Comparison of ENCODE assay signal across 8 mouse cellular contexts in genomic region chr1:132140171-132140570, GRCm38 (mm10). TPM values are rescaled to one million over a fixed set of nuclear protein-coding genes. Genes with fewer than 3 reads are reported as not detected.
A peak's percentile ranks its signal among the peaks of the same experiment; 100 is the strongest.
DNase-seq lines count a peak whose midpoint lies in the region; ATAC-seq and TF ChIP-seq lines count a peak whose summit lies in the region.

No protein-coding gene starts in this region.

- no peak overlapping the region for H3K4me2 ChIP-seq in midbrain, embryonic 13.5 days (replicated peaks)
- H3K4me2 ChIP-seq in limb, embryonic 14.5 days (replicated peaks; ENCODE audit: low read depth, low read length, severe bottlenecking): peak overlapping the region; percentile 98

- no peak for ATAC-seq in midbrain, embryonic 13.5 days
- ATAC-seq in limb, embryonic 14.5 days (ENCODE audit: low FRiP score, low read depth): no peak

- peaks cover 63% of the 10 kb centered on the region for H3K27me3 ChIP-seq in midbrain, embryonic 10.5 days (ENCODE audit: low read depth, poor library complexity, severe bottlenecking)
- peaks cover 42% of the 10 kb centered on the region for H3K27me3 ChIP-seq in midbrain, embryonic 13.5 days
- H3K27me3 ChIP-seq in limb, embryonic 14.5 days (ENCODE audit: control insufficient read depth, insufficient read depth, low read length): no peaks in the 10 kb centered on the region
- H3K27me3 ChIP-seq in splenic B cell, adult 2 months (ENCODE audit: control insufficient read depth, insufficient read depth, low read length, poor library complexity, severe bottlenecking): peaks cover 2% of the 10 kb centered on the region; the same call in 1 of the 2 replicates

- H3K36me3 ChIP-seq in midbrain, embryonic 10.5 days: no peaks in the 10 kb centered on the region
- no peaks in the 10 kb centered on the region for H3K36me3 ChIP-seq in midbrain, embryonic 13.5 days
- no peaks in the 10 kb centered on the region for H3K36me3 ChIP-seq in limb, embryonic 14.5 days (ENCODE audit: control insufficient read depth, insufficient read depth, low read length)
- no peaks in the 10 kb centered on the region for H3K36me3 ChIP-seq in splenic B cell, adult 2 months (ENCODE audit: control insufficient read depth, insufficient read depth, low read length, poor library complexity, severe bottlenecking)

- no peaks in the 10 kb centered on the region for H3K9me3 ChIP-seq in midbrain, embryonic 10.5 days (replicated peaks)
- H3K9me3 ChIP-seq in midbrain, embryonic 13.5 days: no peaks in the 10 kb centered on the region
- no peaks in the 10 kb centered on the region for H3K9me3 ChIP-seq in limb, embryonic 14.5 days (ENCODE audit: control insufficient read depth, low read length)

- peak; percentile 55 to 59 for DNase-seq in adrenal gland, adult 18-20 months (ENCODE audit: low spot score in 2 of 2)
- DNase-seq in adrenal gland, postnatal 4 days (ENCODE audit: low spot score in 2 of 2): no peak
- DNase-seq in midbrain, embryonic 10.5 days (ENCODE audit: low spot score): peak; percentile 53
- DNase-seq in embryo, embryonic 9.5 days (ENCODE audit: extremely low spot score): peak; percentile 54
- no peak for DNase-seq in limb, embryonic 14.5 days (ENCODE audit: low spot score)
- DNase-seq in splenic B cell, adult 2 months (ENCODE audit: low read depth, low spot score): peak; percentile 64
- no peak for DNase-seq in layer of hippocampus, adult 9-11 months

- H3K27ac ChIP-seq in midbrain, embryonic 10.5 days (replicated peaks): no peak overlapping the region
- H3K27ac ChIP-seq in midbrain, embryonic 13.5 days: no peak overlapping the region
- no peak overlapping the region for H3K27ac ChIP-seq in limb, embryonic 14.5 days (replicated peaks; ENCODE audit: low read depth, low read length)

- no peak overlapping the region for H3K4me3 ChIP-seq in midbrain, embryonic 10.5 days
- H3K4me3 ChIP-seq in midbrain, embryonic 13.5 days (replicated peaks): no peak overlapping the region
- H3K4me3 ChIP-seq in limb, embryonic 14.5 days (replicated peaks; ENCODE audit: low read length): no peak overlapping the region

- TF ChIP-seq POLR2A in limb, embryonic 14.5 days (IDR thresholded peaks at IDR 0.05; ENCODE audit: borderline replicate concordance, extremely low read depth, insufficient read depth, insufficient read length): no peak

- 58% methylated on average over 10 of the region's 10 CpGs for WGBS in midbrain, embryonic 10.5 days
- 68% methylated on average over 10 of the region's 10 CpGs for WGBS in midbrain, embryonic 13.5 days
- 53% methylated on average over 10 of the region's 10 CpGs for WGBS in limb, embryonic 14.5 days

- H3K9ac ChIP-seq in midbrain, embryonic 13.5 days (replicated peaks): no peak overlapping the region
- no peak overlapping the region for H3K9ac ChIP-seq in limb, embryonic 14.5 days (ENCODE audit: low read depth, low read length, severe bottlenecking)

- peaks cover 59% of the 10 kb centered on the region for H3K4me1 ChIP-seq in midbrain, embryonic 10.5 days
- H3K4me1 ChIP-seq in midbrain, embryonic 13.5 days (replicated peaks): peaks cover 32% of the 10 kb centered on the region
- H3K4me1 ChIP-seq in limb, embryonic 14.5 days (ENCODE audit: control insufficient read depth, insufficient read depth, low read length): peaks cover 6% of the 10 kb centered on the region

RNA-seq across cellular contexts. Expression of gene Cdk18, which starts 0.7 kb away (rescaled TPM):
- total RNA-seq in adrenal gland, adult 18-20 months (2021): 10 to 100 TPM; 16.1 to 16.3 TPM
- 10 to 100 TPM; 24.8 to 25.1 TPM for total RNA-seq in adrenal gland, postnatal 4 days (2021)
- 0.68 and 0.72 TPM in 2 replicates for polyA plus RNA-seq in midbrain, embryonic 10.5 days (2016; fragmentation: Nextera tagmentation; extraction: Ambion mirVana)
- polyA plus RNA-seq in midbrain, embryonic 13.5 days (2015; fragmentation: Nextera tagmentation; extraction: Ambion mirVana): 0.32 and 0.41 TPM in 2 replicates
- polyA plus RNA-seq in limb, embryonic 14.5 days (2012; rRNA removed): 8.5 and 9.2 TPM in 2 replicates
- polyA plus RNA-seq in limb, embryonic 14.5 days (2014; fragmentation: Nextera tagmentation; extraction: Ambion mirVana): 2.5 and 3.7 TPM in 2 replicates

RNA-seq across cellular contexts. Expression of gene Lemd1, which starts 51.1 kb away (rescaled TPM):
- total RNA-seq in adrenal gland, adult 18-20 months (2021): under 1 TPM in 1 of 2 experiments, not detected in 1; 0.43 TPM
- under 1 TPM; 0.17 to 0.67 TPM for total RNA-seq in adrenal gland, postnatal 4 days (2021)
- 6.2 and 8.4 TPM in 2 replicates for polyA plus RNA-seq in midbrain, embryonic 10.5 days (2016; fragmentation: Nextera tagmentation; extraction: Ambion mirVana)
- 19.5 and 22.5 TPM in 2 replicates for polyA plus RNA-seq in midbrain, embryonic 13.5 days (2015; fragmentation: Nextera tagmentation; extraction: Ambion mirVana)
- polyA plus RNA-seq in limb, embryonic 14.5 days (2012; rRNA removed): 0.94 and 1.3 TPM in 2 replicates
- 0.72 and 0.91 TPM in 2 replicates for polyA plus RNA-seq in limb, embryonic 14.5 days (2014; fragmentation: Nextera tagmentation; extraction: Ambion mirVana)

RNA-seq across cellular contexts. Expression of gene AC124108.1, which starts 51.1 kb away (rescaled TPM):
- not detected for total RNA-seq in adrenal gland, adult 18-20 months (2021)
- under 1 TPM; 0.17 to 0.25 TPM for total RNA-seq in adrenal gland, postnatal 4 days (2021)
- polyA plus RNA-seq in midbrain, embryonic 10.5 days (2016; fragmentation: Nextera tagmentation; extraction: Ambion mirVana): 2.3 and 4.0 TPM in 2 replicates
- polyA plus RNA-seq in midbrain, embryonic 13.5 days (2015; fragmentation: Nextera tagmentation; extraction: Ambion mirVana): 5.6 and 6.1 TPM in 2 replicates
- polyA plus RNA-seq in limb, embryonic 14.5 days (2012; rRNA removed): 0.80 and 0.81 TPM in 2 replicates
- polyA plus RNA-seq in limb, embryonic 14.5 days (2014; fragmentation: Nextera tagmentation; extraction: Ambion mirVana): 0.14 and 0.17 TPM in 2 replicates

Comparison
In these comparisons a context has a peak if more than half of its experiments do, and no peak if none do; other contexts are left out.
1. DNase-seq: peak in adrenal gland, adult 18-20 months (2 of 2), midbrain, embryonic 10.5 days (single experiment), embryo, embryonic 9.5 days (single experiment) and splenic B cell, adult 2 months (single experiment); none in adrenal gland, postnatal 4 days (0 of 2), limb, embryonic 14.5 days (single experiment) and layer of hippocampus, adult 9-11 months (single experiment).